Mouse (Mus musculus) midbrain, embryonic 13.5 days (tissue): ENCODE data around the gene Zfp968. TPM values are rescaled to one million over a fixed set of nuclear protein-coding genes. Genes with fewer than 3 reads are reported as not detected.
"Not testable (repeated sequence)": the region's sequence is repeated elsewhere in the genome, so short reads cannot be mapped to it uniquely, and the experiment has no call there.

Experiments
- ATAC-seq: fragments of 200-750 bp; cut with Nextera tagmentation; 2 replicates; pipeline ENCODE4 v1.8.0; 2017; ENCODE audit warnings: mild to moderate bottlenecking, moderate TSS enrichment, moderate library complexity
- H3K27ac ChIP-seq: fragments of 300-500 bp; sonication (generic); 2 replicates; pipeline ENCODE4 v1.5.1; 2015; ENCODE audit warnings: inconsistent platforms, mild to moderate bottlenecking, moderate library complexity
- H3K27me3 ChIP-seq: fragments of 300-500 bp; sonication (generic); 2 replicates; pipeline ENCODE4 v1.6.1; 2015; ENCODE audit warnings: mild to moderate bottlenecking, inconsistent platforms
- H3K36me3 ChIP-seq: fragments of 300-500 bp; sonication (generic); 2 replicates; pipeline ENCODE4 v1.6.1; 2015; ENCODE audit warnings: mild to moderate bottlenecking, inconsistent platforms
- H3K4me1 ChIP-seq: fragments of 300-500 bp; sonication (generic); replicated peaks from 2 replicates; pipeline ENCODE4 v1.6.1; 2015; ENCODE audit warnings: inconsistent platforms
- H3K4me2 ChIP-seq: fragments of 300-500 bp; sonication (generic); replicated peaks from 2 replicates; pipeline ENCODE4 v1.6.1; 2015; ENCODE audit warnings: moderate library complexity, mild to moderate bottlenecking, inconsistent platforms
- H3K4me3 ChIP-seq: fragments of 300-500 bp; sonication (generic); replicated peaks from 2 replicates; pipeline ENCODE4 v1.5.1; 2015; ENCODE audit warnings: mild to moderate bottlenecking, inconsistent platforms
- H3K9ac ChIP-seq: fragments of 300-500 bp; sonication (generic); replicated peaks from 2 replicates; pipeline ENCODE4 v1.6.1; 2015; ENCODE audit warnings: mild to moderate bottlenecking, inconsistent platforms
- H3K9me3 ChIP-seq: fragments of 300-500 bp; sonication (generic); 2 replicates; pipeline ENCODE4 v1.6.1; 2016; ENCODE audit warnings: mild to moderate bottlenecking, inconsistent platforms
- WGBS: fragments of 180-500 bp; shearing (Covaris S2); methylation state at CpG from one replicate; pipeline ENCODE4 v1.1.7; 2015; 5-methylcytosine and 5-hydroxymethylcytosine counted together
- polyA plus RNA-seq: library from polyadenylated mRNA; unstranded; fragments of >200 nt; fragmentation: Nextera tagmentation; extraction: Ambion mirVana; gene quantifications from 2 replicates; pipeline ENCODE4 v1.2.1, GENCODE M21; 2015

Zfp968 gene
- 3.4 and 4.6 TPM in 2 replicates for polyA plus RNA-seq

- H3K9me3 ChIP-seq, H3K4me2 ChIP-seq: not testable (repeated sequence)
- WGBS = no CpG with 5 or more reads among the region's 6 CpGs
Measured at GRCm38 (mm10) chr2:175372136-175372535, at the start of gene Zfp968. Gene Zfp968 (plus strand): TSS chr2:175372436.

GRCm38 (mm10) chr2:175338097-175338496, 34.1 kb upstream of the Zfp968 start, which contains the start of gene Gm4631:
Gene Gm4631 (minus strand): TSS chr2:175338197.
- not testable (repeated sequence) for H3K4me3 ChIP-seq, H3K4me2 ChIP-seq, ATAC-seq, H3K27ac ChIP-seq, H3K4me1 ChIP-seq, H3K36me3 ChIP-seq, H3K9me3 ChIP-seq, H3K9ac ChIP-seq, H3K27me3 ChIP-seq
- WGBS = no CpG with 5 or more reads among the region's 8 CpGs

More at GRCm38 (mm10) chr2:175372136-175372535, at the start of gene Zfp968:
- H3K27ac ChIP-seq, H3K27me3 ChIP-seq, H3K36me3 ChIP-seq, H3K4me3 ChIP-seq, ATAC-seq, H3K9ac ChIP-seq, H3K4me1 ChIP-seq: not testable (repeated sequence)

Other genes with a start within 250 kb of the Zfp968 start
- gene Gm14399, start 230.4 kb upstream of the Zfp968 start, polyA plus RNA-seq = 3.7 and 4.4 TPM in 2 replicates
- 1.4 TPM in 2 replicates for gene Gm14443, start 196.6 kb upstream of the Zfp968 start, polyA plus RNA-seq
- gene Gm14391, start 165.5 kb upstream of the Zfp968 start, polyA plus RNA-seq = 6.6 and 7.0 TPM in 2 replicates
- gene Gm14440, start 97.3 kb upstream of the Zfp968 start, polyA plus RNA-seq = 2.5 and 3.5 TPM in 2 replicates
- 16.1 and 17.4 TPM in 2 replicates for gene Gm4631, start 34.2 kb upstream of the Zfp968 start, polyA plus RNA-seq
- 9.0 and 13.8 TPM in 2 replicates for gene Gm4724, start 63.4 kb downstream of the Zfp968 start, polyA plus RNA-seq
- 6.6 and 7.1 TPM in 2 replicates for gene Zfp965, start 97.5 kb downstream of the Zfp968 start, polyA plus RNA-seq